ENCODE assay signal across 8 mouse cellular contexts in the genomic region with DNA sequence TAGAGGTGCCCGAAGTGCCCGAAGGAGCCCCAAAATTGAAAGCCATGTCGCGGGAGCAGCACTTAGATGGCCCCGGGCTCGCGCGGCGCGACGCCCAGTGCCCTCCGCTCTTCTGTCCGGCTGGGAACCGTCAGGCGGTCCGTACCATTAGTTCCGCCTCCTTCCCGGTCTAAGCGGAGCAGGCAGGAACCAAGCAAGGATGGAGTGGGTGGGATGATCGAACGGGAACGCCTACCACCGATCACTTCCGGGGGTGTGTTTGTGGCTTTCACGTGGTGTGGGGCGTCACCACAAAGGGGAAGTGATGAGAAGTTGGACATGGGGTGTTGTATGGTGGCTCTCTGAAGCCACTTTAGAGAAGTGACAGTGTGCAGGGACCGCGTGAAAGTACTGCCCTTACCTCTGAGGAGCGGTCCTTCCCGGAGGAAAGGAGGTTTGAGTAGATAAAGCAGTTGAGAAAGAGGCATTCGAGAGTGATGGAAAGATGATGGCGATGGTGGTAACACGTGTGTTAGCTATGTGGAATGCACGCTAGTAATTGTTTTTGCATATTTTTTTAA. TPM values are rescaled to one million over a fixed set of nuclear protein-coding genes. Genes with fewer than 3 reads are reported as not detected.
DNase-seq lines count a peak whose midpoint lies in the region; ATAC-seq lines count a peak whose summit lies in the region.

Gene Nup54 (minus strand): TSS at position 195 of the 560 bp plus-strand sequence.

- no peaks in the 10 kb centered on the region for H3K27me3 ChIP-seq in hindbrain, embryonic 11.5 days (ENCODE audit: control insufficient read depth, insufficient read depth, low read length)

- no peaks in the 10 kb centered on the region for H3K36me3 ChIP-seq in hindbrain, embryonic 11.5 days (ENCODE audit: control insufficient read depth, insufficient read depth, low read length)

- peak within 1 kb of the TSS; percentile 7; the same call in 1 of the 2 replicates for H3K27ac ChIP-seq in hindbrain, embryonic 11.5 days (ENCODE audit: low read depth, low read length)

- H3K9ac ChIP-seq in hindbrain, embryonic 11.5 days (ENCODE audit: low read depth, low read length) = peak within 1 kb of the TSS; percentile 89

- H3K9me3 ChIP-seq in hindbrain, embryonic 11.5 days (ENCODE audit: control insufficient read depth, low read length) = no peaks in the 10 kb centered on the region

- H3K4me1 ChIP-seq in hindbrain, embryonic 11.5 days (replicated peaks; ENCODE audit: control insufficient read depth, insufficient read depth, low read length) = no peaks in the 10 kb centered on the region

- H3K4me3 ChIP-seq in hindbrain, embryonic 11.5 days (ENCODE audit: low read depth, low read length) = peak within 1 kb of the TSS; percentile 88

- peak; percentile 99 for ATAC-seq in hindbrain, embryonic 11.5 days (ENCODE audit: low FRiP score)

- WGBS in hindbrain, embryonic 11.5 days = 1% methylated on average over 34 of the region's 34 CpGs

- DNase-seq in Muller cell, postnatal 12 days (ENCODE audit: inconsistent ontology term) = peak; percentile 97
- peak; percentile 98 for DNase-seq in cerebellum, adult 9-11 months
- DNase-seq in frontal cortex, adult 2 months (ENCODE audit: extremely low spot score in 1 of 2, low spot score in 1 of 2) = peak; percentile 97 to 98
- peak; percentile 97 for DNase-seq in hindbrain, embryonic 11.5 days (ENCODE audit: low spot score)
- DNase-seq in layer of hippocampus, postnatal 10 days (ENCODE audit: low spot score in 2 of 2) = peak; percentile 95
- peak; percentile 98 for DNase-seq in lung, postnatal 10 days
- DNase-seq in ovary, postnatal 36 days (ENCODE audit: low spot score) = peak; percentile 92
- peak; percentile 92 for DNase-seq in thymus, postnatal 25 days

- H3K4me2 ChIP-seq in hindbrain, embryonic 11.5 days (replicated peaks; ENCODE audit: low read depth, low read length) = peak within 1 kb of the TSS; percentile 63

RNA-seq across cellular contexts. Expression of gene Nup54, which starts in this region (rescaled TPM):
- polyA plus RNA-seq in frontal cortex, adult 2 months (2012; rRNA removed) = 27.7 and 29.2 TPM in 2 replicates
- 67.5 and 69.3 TPM in 2 replicates for polyA plus RNA-seq in hindbrain, embryonic 11.5 days (2014; fragmentation: Nextera tagmentation; extraction: Ambion mirVana)
- 10 to 100 TPM; 33.9 to 41.7 TPM for total RNA-seq in layer of hippocampus, postnatal 10 days (2021)

Comparison
In these comparisons a context has a peak if more than half of its experiments do, and no peak if none do; other contexts are left out.
1. Peak in every context shown above with its lines: DNase-seq, ATAC-seq, H3K4me3 ChIP-seq and H3K27ac ChIP-seq.